Mouse (Mus musculus) hindbrain, embryonic 16.5 days (tissue): ENCODE results near the gene Cdc16. TPM values are rescaled to one million over a fixed set of nuclear protein-coding genes. Genes with fewer than 3 reads are reported as not detected.

Source experiments
- ATAC-seq: fragments of 200-750 bp; cut with Nextera tagmentation; 2 replicates; pipeline ENCODE4 v1.8.0; 2017; ENCODE audit warnings: moderate TSS enrichment, moderate library complexity
- H3K27ac ChIP-seq: fragments of 300-500 bp; sonication (generic); 2 replicates; pipeline ENCODE4 v1.5.1; 2014; ENCODE audit warnings: low read depth, mild to moderate bottlenecking, control low read depth, low read length, moderate library complexity
- H3K27me3 ChIP-seq: fragments of 300-500 bp; sonication (generic); replicated peaks from 2 replicates; pipeline ENCODE4 v1.6.1; 2014; ENCODE audit warnings: low read length; ENCODE audit not compliant: control insufficient read depth, insufficient read depth
- H3K36me3 ChIP-seq: fragments of 300-500 bp; sonication (generic); 2 replicates; pipeline ENCODE4 v1.6.1; 2014; ENCODE audit warnings: mild to moderate bottlenecking, low read length, moderate library complexity, mixed read lengths; ENCODE audit not compliant: control insufficient read depth, insufficient read depth
- H3K4me1 ChIP-seq: fragments of 300-500 bp; sonication (generic); 2 replicates; pipeline ENCODE4 v1.6.1; 2014; ENCODE audit warnings: low read depth, low read length; ENCODE audit not compliant: control insufficient read depth, insufficient read depth
- H3K4me2 ChIP-seq: fragments of 300-500 bp; sonication (generic); 2 replicates; pipeline ENCODE4 v1.6.1; 2014; ENCODE audit warnings: mild to moderate bottlenecking, low read length, control low read depth, moderate library complexity
- H3K4me3 ChIP-seq: fragments of 300-500 bp; sonication (generic); 2 replicates; pipeline ENCODE4 v1.5.1; 2014; ENCODE audit warnings: mild to moderate bottlenecking, low read length, control low read depth, moderate library complexity
- H3K9ac ChIP-seq: fragments of 300-500 bp; sonication (generic); 2 replicates; pipeline ENCODE4 v1.6.1; 2014; ENCODE audit warnings: low read depth, mild to moderate bottlenecking, control low read depth, low read length, moderate library complexity
- H3K9me3 ChIP-seq: fragments of 300-500 bp; sonication (generic); 2 replicates; pipeline ENCODE4 v1.6.1; 2014; ENCODE audit warnings: mild to moderate bottlenecking, low read length, moderate library complexity; ENCODE audit not compliant: control insufficient read depth
- WGBS: fragments of 180-500 bp; shearing (Covaris S2); extraction: QIAGEN DNeasy Blood & Tissue Kit; methylation state at CpG from one replicate; pipeline ENCODE4 v1.1.7; 2014; 5-methylcytosine and 5-hydroxymethylcytosine counted together
- polyA plus RNA-seq: library from polyadenylated mRNA; unstranded; fragments of >200 nt; fragmentation: Nextera tagmentation; extraction: Ambion mirVana; gene quantifications from 2 replicates; pipeline ENCODE4 v1.2.1, GENCODE M21; 2015

Gene Cdc16
- polyA plus RNA-seq, 1 experiment from 2014 or later, result 142 TPM

- Histone ChIP-seq H3K4me3 (no peak overlapping the region), H3K4me2 (no peak overlapping the region), H3K27me3 (no peaks in the 10 kb centered on the region), H3K36me3 (no peaks in the 10 kb centered on the region), H3K9me3 (0 out of 2 replicates have a peak, but pooled peaks cover 2% of the 10 kb centered on the region), H3K27ac (no peak overlapping the region), H3K9ac (no peak overlapping the region), H3K4me1 (peaks cover 8% of the 10 kb centered on the region)
- WGBS, result 24% methylated on average over 2 of the region's 2 CpGs
- ATAC-seq, result no peak
Measured at GRCm38 (mm10) chr8:13753680-13754079, 3.8 kb upstream of the Cdc16 start.

GRCm38 (mm10) chr8:13756480-13756879 is 996 bp upstream of the Cdc16 start:
- no peak overlapping the region for H3K4me2 ChIP-seq
- no peak overlapping the region for H3K9ac ChIP-seq
- no peaks in the 10 kb centered on the region for H3K27me3 ChIP-seq
- ATAC-seq, result no peak
- H3K4me3 ChIP-seq, result no peak overlapping the region
- H3K36me3 ChIP-seq, result peaks cover 2% of the 10 kb centered on the region; the same call in 1 of the 2 replicates
- H3K27ac ChIP-seq, result no peak overlapping the region
- peaks cover 13% of the 10 kb centered on the region for H3K4me1 ChIP-seq
- WGBS, result 63% methylated on average over 7 of the region's 7 CpGs
- no peaks in the 10 kb centered on the region for H3K9me3 ChIP-seq

- Histone ChIP-seq H3K4me3 (peak overlapping the region; percentile 100), H3K4me1 (peaks cover 13% of the 10 kb centered on the region), H3K9me3 (no peaks in the 10 kb centered on the region), H3K27ac (peak overlapping the region; percentile 85), H3K9ac (peak overlapping the region; percentile 97), H3K4me2 (peak overlapping the region; percentile 95), H3K36me3 (peaks cover 13% of the 10 kb centered on the region), H3K27me3 (no peaks in the 10 kb centered on the region)
- WGBS, result under 1% methylated on average over 38 of the region's 38 CpGs
- ATAC-seq, result peak; percentile 82
Measured at GRCm38 (mm10) chr8:13757805-13758727, 590 bp downstream of the Cdc16 start.

- Histone ChIP-seq H3K36me3 (peaks cover 60% of the 10 kb centered on the region), H3K27ac (no peak overlapping the region), H3K4me2 (no peak overlapping the region), H3K9me3 (no peaks in the 10 kb centered on the region), H3K27me3 (no peaks in the 10 kb centered on the region), H3K4me1 (no peaks in the 10 kb centered on the region), H3K4me3 (no peak overlapping the region), H3K9ac (no peak overlapping the region)
- ATAC-seq, result no peak
- WGBS, result 88% methylated on average over 11 of the region's 11 CpGs
Measured at GRCm38 (mm10) chr8:13769206-13769605, 11.7 kb downstream of the Cdc16 start.

GRCm38 (mm10) chr8:13780536-13780935 is 23.1 kb downstream of the Cdc16 start:
- H3K27me3 ChIP-seq, result no peaks in the 10 kb centered on the region
- H3K9ac ChIP-seq, result no peak overlapping the region
- no peaks in the 10 kb centered on the region for H3K9me3 ChIP-seq
- 87% methylated on average over 3 of the region's 3 CpGs for WGBS
- no peak overlapping the region for H3K4me2 ChIP-seq
- H3K27ac ChIP-seq, result no peak overlapping the region
- no peak overlapping the region for H3K4me3 ChIP-seq
- peaks cover 35% of the 10 kb centered on the region for H3K36me3 ChIP-seq
- H3K4me1 ChIP-seq, result peaks cover 5% of the 10 kb centered on the region
- no peak for ATAC-seq

GRCm38 (mm10) chr8:13785250-13785763 is 27.8 kb downstream of the Cdc16 start, which contains the start of gene Upf3a:
TSS of gene Upf3a (plus strand) at chr8:13785615.
- Histone ChIP-seq H3K4me3 (peak within 1 kb of the TSS; percentile 72), H3K27ac (peak within 1 kb of the TSS; percentile 100), H3K36me3 (peaks cover 16% of the 10 kb centered on the region), H3K4me2 (peak within 1 kb of the TSS; percentile 93), H3K27me3 (no peaks in the 10 kb centered on the region), H3K4me1 (peaks cover 7% of the 10 kb centered on the region), H3K9ac (peak within 1 kb of the TSS; percentile 98), H3K9me3 (no peaks in the 10 kb centered on the region)
- under 1% methylated on average over 43 of the region's 47 CpGs for WGBS
- ATAC-seq, result peak; percentile 95

GRCm38 (mm10) chr8:13785764-13786299 is 28.4 kb downstream of the Cdc16 start:
- Histone ChIP-seq H3K27ac (peak overlapping the region; percentile 100), H3K9ac (peak overlapping the region; percentile 98), H3K4me1 (peaks cover 7% of the 10 kb centered on the region), H3K9me3 (no peaks in the 10 kb centered on the region), H3K4me2 (peak overlapping the region; percentile 93), H3K4me3 (peak overlapping the region; percentile 72), H3K27me3 (no peaks in the 10 kb centered on the region), H3K36me3 (peaks cover 13% of the 10 kb centered on the region)
- 0% methylated on average over 23 of the region's 47 CpGs for WGBS
- ATAC-seq, result peak; percentile 98

- 92% methylated on average over 8 of the region's 8 CpGs for WGBS
- no peaks in the 10 kb centered on the region for H3K27me3 ChIP-seq
- H3K9ac ChIP-seq, result no peak overlapping the region
- H3K4me1 ChIP-seq, result peaks cover 7% of the 10 kb centered on the region
- no peak for ATAC-seq
- H3K27ac ChIP-seq, result no peak overlapping the region
- H3K9me3 ChIP-seq, result no peaks in the 10 kb centered on the region
- H3K36me3 ChIP-seq, result peaks cover 19% of the 10 kb centered on the region
- no peak overlapping the region for H3K4me3 ChIP-seq
- no peak overlapping the region for H3K4me2 ChIP-seq
Measured at GRCm38 (mm10) chr8:13789606-13790005, 32.1 kb downstream of the Cdc16 start.

GRCm38 (mm10) chr8:13793097-13793745 is 35.7 kb downstream of the Cdc16 start:
- H3K4me1 ChIP-seq, result no peaks in the 10 kb centered on the region
- H3K4me3 ChIP-seq, result no peak overlapping the region
- no peaks in the 10 kb centered on the region for H3K27me3 ChIP-seq
- 93% methylated on average over 8 of the region's 8 CpGs for WGBS
- peaks cover 43% of the 10 kb centered on the region for H3K36me3 ChIP-seq
- no peak for ATAC-seq
- no peak overlapping the region for H3K9ac ChIP-seq
- H3K27ac ChIP-seq, result no peak overlapping the region
- H3K4me2 ChIP-seq, result no peak overlapping the region
- H3K9me3 ChIP-seq, result no peaks in the 10 kb centered on the region
